Mouse (Mus musculus) limb, embryonic 15.5 days (tissue): ENCODE measurements at regions not wholly inside any gene's neighbourhood (a gene's known extent, or its start where the extent isn't known, plus 50 kb on each side); places are given as distances from the start of the nearest gene placed in this dataset.

Source experiments
- ATAC-seq: fragments of 200-750 bp; cut with Nextera tagmentation; 2 replicates; pipeline ENCODE4 v1.8.0; 2017; ENCODE audit warnings: low read depth, moderate TSS enrichment; ENCODE audit not compliant: insufficient number of reproducible peaks, low FRiP score, low TSS enrichment
- H3K27ac ChIP-seq: fragments of 300-500 bp; sonication (generic); 2 replicates; pipeline ENCODE4 v1.5.1; 2015; ENCODE audit warnings: moderate library complexity, mild to moderate bottlenecking, inconsistent platforms
- H3K27me3 ChIP-seq: fragments of 300-500 bp; sonication (generic); 2 replicates; pipeline ENCODE4 v1.6.1; 2015; ENCODE audit warnings: inconsistent platforms
- H3K36me3 ChIP-seq: fragments of 300-500 bp; sonication (generic); 2 replicates; pipeline ENCODE4 v1.6.1; 2015; ENCODE audit warnings: inconsistent platforms
- H3K4me1 ChIP-seq: fragments of 300-500 bp; sonication (generic); 2 replicates; pipeline ENCODE4 v1.6.1; 2015; ENCODE audit warnings: inconsistent platforms
- H3K4me2 ChIP-seq: fragments of 300-500 bp; sonication (generic); 2 replicates; pipeline ENCODE4 v1.6.1; 2015; ENCODE audit warnings: mild to moderate bottlenecking, inconsistent platforms
- H3K4me3 ChIP-seq: fragments of 300-500 bp; sonication (generic); 2 replicates; pipeline ENCODE4 v1.5.1; 2015; ENCODE audit warnings: mild to moderate bottlenecking, inconsistent platforms
- H3K9ac ChIP-seq: fragments of 300-500 bp; sonication (generic); 2 replicates; pipeline ENCODE4 v1.6.1; 2015; ENCODE audit warnings: inconsistent platforms
- H3K9me3 ChIP-seq: fragments of 300-500 bp; sonication (generic); 2 replicates; pipeline ENCODE4 v1.6.1; 2016; ENCODE audit warnings: inconsistent platforms
- WGBS: fragments of 180-500 bp; shearing (Covaris S2); methylation state at CpG from one replicate; pipeline ENCODE4 v1.1.7; 2015; 5-methylcytosine and 5-hydroxymethylcytosine counted together

DNA sequence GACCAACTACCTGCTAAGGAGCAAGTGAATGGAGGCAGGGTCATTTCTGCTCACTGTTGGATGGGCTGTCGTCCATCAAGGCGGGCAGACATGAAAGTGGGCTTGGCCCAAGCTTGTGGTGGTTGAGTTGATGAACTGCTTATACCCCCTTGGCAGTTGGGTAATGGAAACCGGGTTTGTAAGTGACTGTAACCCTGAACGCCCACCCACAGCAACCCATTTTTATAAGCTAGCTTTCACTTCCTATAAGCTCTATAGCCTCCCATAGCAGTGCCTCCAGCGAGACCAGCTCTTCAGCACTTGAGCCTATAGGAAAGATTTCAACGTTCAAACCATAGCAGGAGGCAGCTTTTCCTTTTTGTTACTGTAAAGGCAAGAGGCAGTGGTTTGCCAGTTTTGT lies 116.2 kb downstream of the Mbl2 start:
- Histone ChIP-seq H3K4me2 (no peak overlapping the region), H3K27me3 (no peaks in the 10 kb centered on the region), H3K4me3 (no peak overlapping the region), H3K9ac (no peak overlapping the region), H3K27ac (no peak overlapping the region), H3K36me3 (no peaks in the 10 kb centered on the region), H3K4me1 (no peaks in the 10 kb centered on the region), H3K9me3 (no peaks in the 10 kb centered on the region)
- no peak for ATAC-seq
- 65% methylated on average over 6 of the region's 6 CpGs for WGBS

DNA sequence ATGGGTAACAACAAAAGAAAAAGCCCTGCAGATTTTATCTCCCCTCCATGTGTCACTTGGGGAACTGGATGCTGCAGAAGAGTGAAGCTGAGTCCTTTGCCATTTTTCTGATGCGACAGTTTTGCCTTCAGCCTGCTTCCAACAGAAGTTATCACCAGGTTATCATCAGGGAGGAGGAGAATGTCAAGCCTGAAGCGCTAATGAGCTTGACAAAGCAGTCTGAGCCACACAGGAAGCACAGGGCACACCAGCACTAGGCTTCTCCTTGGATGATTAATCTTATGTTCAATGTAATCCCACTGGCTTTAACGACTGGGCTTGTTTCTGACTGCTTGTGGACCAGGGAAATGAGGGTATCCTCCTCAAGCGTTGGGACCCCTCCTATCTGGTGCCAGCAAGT lies 122.2 kb downstream of the Mbl2 start:
- ATAC-seq, result no peak

DNA sequence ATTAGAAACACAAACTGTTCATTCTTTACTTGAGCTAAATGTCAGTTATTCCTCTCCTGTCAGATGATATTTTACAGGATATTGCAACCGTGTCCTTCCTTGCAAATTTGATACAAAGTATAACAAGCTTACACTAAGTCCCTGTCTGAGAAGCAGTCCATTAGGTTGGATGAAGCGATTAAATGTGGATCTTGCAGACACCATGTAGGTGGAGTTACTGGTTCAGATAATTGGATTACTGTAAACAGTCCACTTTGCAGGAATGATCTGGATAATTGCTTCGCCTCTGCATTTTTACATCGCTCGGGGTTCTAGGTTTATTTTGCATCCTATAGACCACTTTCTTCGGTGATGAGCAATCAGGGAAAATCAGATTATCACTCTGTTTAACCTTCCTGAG lies 126.2 kb downstream of the Mbl2 start:
- WGBS, result 58% methylated on average over 6 of the region's 6 CpGs
- no peaks in the 10 kb centered on the region for H3K9me3 ChIP-seq
- no peak overlapping the region for H3K27ac ChIP-seq
- H3K9ac ChIP-seq, result no peak overlapping the region
- no peaks in the 10 kb centered on the region for H3K4me1 ChIP-seq
- H3K4me3 ChIP-seq, result no peak overlapping the region
- no peak for ATAC-seq
- no peaks in the 10 kb centered on the region for H3K36me3 ChIP-seq
- no peak overlapping the region for H3K4me2 ChIP-seq
- no peaks in the 10 kb centered on the region for H3K27me3 ChIP-seq

More for the DNA sequence above, 122.2 kb downstream of the Mbl2 start:
- Histone ChIP-seq H3K4me3 (no peak overlapping the region), H3K9ac (no peak overlapping the region), H3K4me2 (no peak overlapping the region), H3K4me1 (no peaks in the 10 kb centered on the region), H3K27me3 (no peaks in the 10 kb centered on the region), H3K9me3 (no peaks in the 10 kb centered on the region), H3K36me3 (no peaks in the 10 kb centered on the region), H3K27ac (no peak overlapping the region)
- 11% methylated on average over 4 of the region's 4 CpGs for WGBS

DNA sequence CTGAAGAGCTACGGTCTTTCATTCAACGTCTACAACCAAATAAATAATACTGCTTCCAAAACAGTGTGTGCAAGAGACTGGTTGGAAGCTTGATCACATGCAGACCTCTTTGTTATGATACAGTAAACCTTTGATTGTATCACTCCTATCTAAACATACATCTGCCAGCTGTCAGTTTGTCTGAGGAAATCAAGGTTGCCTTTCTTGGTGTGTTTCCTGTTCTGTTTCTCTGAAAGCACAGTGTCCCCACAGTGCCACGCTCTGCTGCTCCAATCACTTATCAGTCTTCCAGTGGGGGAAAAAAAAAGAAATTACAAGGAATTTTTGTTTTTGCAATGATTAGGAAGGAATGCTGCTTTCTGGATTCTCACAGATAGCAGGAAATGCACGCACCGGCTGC lies 139.2 kb downstream of the Mbl2 start:
- no peaks in the 10 kb centered on the region for H3K36me3 ChIP-seq
- no peak overlapping the region for H3K27ac ChIP-seq
- no peaks in the 10 kb centered on the region for H3K9me3 ChIP-seq
- no peak overlapping the region for H3K4me2 ChIP-seq
- no peak overlapping the region for H3K9ac ChIP-seq
- WGBS, result 38% methylated on average over 5 of the region's 5 CpGs
- no peaks in the 10 kb centered on the region for H3K27me3 ChIP-seq
- no peak for ATAC-seq
- no peak overlapping the region for H3K4me3 ChIP-seq
- no peaks in the 10 kb centered on the region for H3K4me1 ChIP-seq

DNA sequence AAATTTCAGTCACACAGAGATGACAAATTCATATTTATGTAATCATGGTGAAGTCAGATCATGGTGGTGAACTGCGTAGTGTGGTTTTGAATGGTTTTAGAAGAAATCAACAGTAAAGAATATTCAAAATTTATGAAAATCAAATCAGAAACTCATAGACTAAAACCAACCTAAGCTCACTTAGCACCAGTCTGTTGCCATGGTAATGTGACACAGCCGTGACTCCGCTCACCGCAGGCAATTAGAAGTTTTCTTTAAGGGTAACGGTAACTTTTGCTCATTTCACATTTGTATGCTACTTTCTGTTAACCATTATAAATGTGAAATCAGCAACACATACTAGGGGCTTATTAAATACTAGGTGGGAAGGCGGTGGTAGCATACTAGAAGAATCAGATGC lies 147.0 kb downstream of the Mbl2 start:
- no peak overlapping the region for H3K4me3 ChIP-seq
- H3K27ac ChIP-seq, result no peak overlapping the region
- 41% methylated on average over 6 of the region's 6 CpGs for WGBS
- no peak overlapping the region for H3K4me2 ChIP-seq
- no peaks in the 10 kb centered on the region for H3K4me1 ChIP-seq
- no peak overlapping the region for H3K9ac ChIP-seq
- H3K9me3 ChIP-seq, result no peaks in the 10 kb centered on the region
- no peaks in the 10 kb centered on the region for H3K36me3 ChIP-seq
- H3K27me3 ChIP-seq, result no peaks in the 10 kb centered on the region
- no peak for ATAC-seq

DNA sequence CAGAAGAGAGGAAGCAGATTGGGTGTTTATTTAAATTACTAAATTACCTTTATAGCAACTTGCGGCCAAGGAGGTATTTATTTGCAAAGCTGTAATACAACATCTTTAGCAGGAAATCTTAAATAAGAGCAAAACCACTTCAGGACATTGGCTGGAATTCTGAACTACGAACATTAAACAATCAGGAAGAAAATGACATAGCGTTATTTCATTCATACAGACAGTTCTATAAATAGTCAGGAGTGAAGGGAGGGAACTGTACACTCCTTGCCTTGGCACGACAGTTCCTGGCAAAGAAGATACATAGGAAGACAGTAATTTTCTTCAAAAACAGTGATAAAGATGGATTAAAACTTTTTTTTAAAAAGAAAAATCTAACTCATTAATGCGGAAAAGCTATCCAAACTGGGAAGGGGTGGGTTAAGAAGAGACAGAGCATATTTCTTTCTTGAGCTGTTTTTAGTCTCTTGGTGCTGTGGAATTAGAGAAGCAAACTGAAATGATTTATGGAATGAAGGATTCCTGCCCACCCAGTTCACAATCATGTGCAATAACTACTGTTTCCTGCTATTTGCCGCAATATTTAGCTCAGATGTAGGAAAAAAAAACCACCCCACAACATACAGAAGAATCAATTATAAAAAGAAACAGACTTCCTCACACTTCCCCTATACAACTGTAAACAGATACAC lies 147.9 kb downstream of the Mbl2 start:
- H3K4me3 ChIP-seq, result no peak overlapping the region
- H3K9ac ChIP-seq, result no peak overlapping the region
- H3K4me2 ChIP-seq, result no peak overlapping the region
- H3K36me3 ChIP-seq, result no peaks in the 10 kb centered on the region
- H3K27me3 ChIP-seq, result no peaks in the 10 kb centered on the region
- no peaks in the 10 kb centered on the region for H3K9me3 ChIP-seq
- no peak overlapping the region for H3K27ac ChIP-seq
- WGBS, result 39% methylated on average over 6 of the region's 6 CpGs
- ATAC-seq, result no peak
- no peaks in the 10 kb centered on the region for H3K4me1 ChIP-seq

DNA sequence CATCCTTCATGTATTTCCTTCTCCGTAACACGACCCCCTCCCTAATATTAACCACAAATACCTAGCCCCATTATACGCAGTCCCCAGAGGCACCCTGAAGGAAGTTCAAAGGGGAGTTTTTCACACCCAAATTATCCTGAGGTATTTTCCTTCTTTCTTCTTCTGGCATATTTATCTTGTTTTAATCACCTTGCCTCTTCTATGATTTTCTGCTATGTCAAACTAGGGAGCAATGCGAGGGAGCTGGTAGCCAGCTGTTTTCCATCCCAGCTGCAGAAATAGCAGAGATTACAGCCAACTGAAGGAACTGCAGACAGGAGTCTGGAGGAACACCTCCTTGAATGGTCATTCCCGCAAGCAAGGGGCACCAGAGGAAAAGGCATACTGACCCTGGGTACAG lies 155.7 kb downstream of the Dkk1 start:
- H3K4me3 ChIP-seq, result no peak overlapping the region
- ATAC-seq, result no peak
- H3K9me3 ChIP-seq, result no peaks in the 10 kb centered on the region
- 20% methylated on average over 5 of the region's 5 CpGs for WGBS
- H3K9ac ChIP-seq, result no peak overlapping the region
- no peaks in the 10 kb centered on the region for H3K4me1 ChIP-seq
- no peak overlapping the region for H3K27ac ChIP-seq
- H3K36me3 ChIP-seq, result no peaks in the 10 kb centered on the region
- no peak overlapping the region for H3K4me2 ChIP-seq
- no peaks in the 10 kb centered on the region for H3K27me3 ChIP-seq

DNA sequence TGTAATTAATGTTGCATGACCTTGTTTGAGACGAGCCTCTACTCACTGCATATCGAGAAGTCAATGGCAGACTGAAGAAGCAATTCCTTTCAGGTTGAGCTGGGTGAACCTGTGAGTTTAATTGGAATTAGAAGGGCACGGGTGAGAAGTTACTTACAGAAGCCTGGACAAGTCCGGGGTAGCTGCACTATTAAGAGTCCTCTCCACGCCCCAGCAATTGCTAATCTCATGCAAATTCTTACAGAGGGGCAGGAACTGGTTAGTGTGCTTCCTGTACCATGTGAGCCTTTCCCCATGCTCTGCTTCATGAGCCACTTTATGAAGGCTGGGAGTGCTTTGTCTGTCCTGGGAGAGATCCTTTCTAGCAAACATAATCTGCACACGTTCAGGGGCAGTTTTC lies 142.5 kb downstream of the Dkk1 start:
- H3K4me3 ChIP-seq, result no peak overlapping the region
- no peaks in the 10 kb centered on the region for H3K9me3 ChIP-seq
- H3K36me3 ChIP-seq, result no peaks in the 10 kb centered on the region
- no peaks in the 10 kb centered on the region for H3K4me1 ChIP-seq
- H3K27ac ChIP-seq, result no peak overlapping the region
- H3K27me3 ChIP-seq, result no peaks in the 10 kb centered on the region
- H3K9ac ChIP-seq, result no peak overlapping the region
- H3K4me2 ChIP-seq, result no peak overlapping the region
- 84% methylated on average over 6 of the region's 6 CpGs for WGBS
- no peak for ATAC-seq

DNA sequence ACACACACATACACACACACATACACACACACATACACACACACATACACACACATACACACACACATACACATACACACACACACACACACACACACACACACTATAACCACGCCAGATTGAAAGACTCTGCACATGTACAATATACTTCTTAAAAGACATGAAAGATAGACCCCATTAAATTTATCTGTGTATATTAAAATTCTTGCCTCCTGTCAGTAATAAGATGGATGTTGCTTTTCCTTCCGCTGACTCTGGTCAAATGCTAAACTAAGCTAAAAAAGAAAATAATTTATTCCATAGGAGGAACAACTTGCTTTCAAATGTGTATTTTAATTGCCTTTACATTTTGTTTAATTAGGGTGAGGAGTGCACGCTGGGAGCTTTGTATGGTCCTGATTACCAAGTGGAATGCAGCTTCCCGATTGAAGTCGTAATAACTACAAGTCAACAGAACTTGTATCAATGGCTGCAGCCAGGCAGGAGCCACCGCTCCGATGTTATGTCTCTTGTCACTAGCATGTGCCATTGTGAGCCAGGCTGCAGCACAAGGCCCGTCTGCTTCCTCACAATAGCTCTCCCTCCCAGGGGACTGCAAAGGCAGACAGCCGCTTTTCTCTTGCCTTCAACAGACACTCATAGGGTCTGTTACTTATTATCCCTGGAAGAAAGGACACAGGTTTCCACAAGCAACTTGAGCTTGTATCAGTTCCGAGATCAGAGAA lies 129.7 kb downstream of the Dkk1 start:
- Histone ChIP-seq H3K27ac (no peak overlapping the region), H3K4me1 (peaks cover 8% of the 10 kb centered on the region), H3K36me3 (no peaks in the 10 kb centered on the region), H3K9me3 (no peaks in the 10 kb centered on the region), H3K4me2 (no peak overlapping the region), H3K9ac (no peak overlapping the region), H3K27me3 (no peaks in the 10 kb centered on the region), H3K4me3 (no peak overlapping the region)
- no peak for ATAC-seq
- WGBS, result 22% methylated on average over 10 of the region's 10 CpGs

DNA sequence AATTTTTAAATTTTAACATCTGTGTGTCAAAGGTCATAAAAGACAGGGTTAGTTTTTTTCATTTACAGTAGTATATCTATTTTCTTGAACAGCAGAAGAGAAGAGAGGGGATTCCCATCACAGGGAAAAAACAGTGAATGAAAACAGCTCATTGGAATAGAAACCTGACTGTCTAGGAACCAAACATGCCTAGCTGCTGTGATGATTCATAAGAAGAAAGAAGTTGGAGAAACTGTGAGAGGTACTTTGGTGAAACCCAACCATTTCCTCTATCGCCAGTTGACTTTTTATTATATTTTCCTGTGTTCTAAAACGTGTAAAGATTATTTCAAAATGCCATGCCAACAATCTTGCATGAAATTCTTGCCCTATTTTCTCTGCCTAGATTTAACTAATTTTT lies 123.8 kb downstream of the Dkk1 start:
- no peak overlapping the region for H3K4me2 ChIP-seq
- no peak overlapping the region for H3K4me3 ChIP-seq
- H3K27ac ChIP-seq, result no peak overlapping the region
- no peaks in the 10 kb centered on the region for H3K4me1 ChIP-seq
- no peaks in the 10 kb centered on the region for H3K36me3 ChIP-seq
- 76% methylated on average over 2 of the region's 2 CpGs for WGBS
- no peak overlapping the region for H3K9ac ChIP-seq
- no peak for ATAC-seq
- no peaks in the 10 kb centered on the region for H3K9me3 ChIP-seq
- H3K27me3 ChIP-seq, result no peaks in the 10 kb centered on the region

DNA sequence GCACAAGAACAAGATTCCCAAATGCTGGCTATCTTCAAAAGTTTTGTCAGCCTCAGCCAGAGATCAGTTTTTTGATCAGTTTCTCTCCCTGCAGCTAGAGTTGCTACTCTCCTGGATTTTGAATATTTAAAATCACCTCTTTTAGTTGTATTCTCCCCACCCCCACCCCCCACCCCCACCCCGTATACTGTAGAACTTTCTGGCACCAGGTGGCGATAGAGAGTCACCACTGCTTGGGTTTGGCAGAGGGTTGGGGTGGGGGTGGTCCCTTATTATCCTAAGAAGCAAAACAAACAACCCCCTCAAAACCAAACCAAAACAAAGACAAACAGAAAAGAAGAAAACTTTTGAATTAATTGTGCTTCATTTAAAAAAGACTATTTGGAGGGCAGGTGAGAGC lies 122.0 kb downstream of the Dkk1 start:
- WGBS, result 7% methylated on average over 2 of the region's 2 CpGs

DNA sequence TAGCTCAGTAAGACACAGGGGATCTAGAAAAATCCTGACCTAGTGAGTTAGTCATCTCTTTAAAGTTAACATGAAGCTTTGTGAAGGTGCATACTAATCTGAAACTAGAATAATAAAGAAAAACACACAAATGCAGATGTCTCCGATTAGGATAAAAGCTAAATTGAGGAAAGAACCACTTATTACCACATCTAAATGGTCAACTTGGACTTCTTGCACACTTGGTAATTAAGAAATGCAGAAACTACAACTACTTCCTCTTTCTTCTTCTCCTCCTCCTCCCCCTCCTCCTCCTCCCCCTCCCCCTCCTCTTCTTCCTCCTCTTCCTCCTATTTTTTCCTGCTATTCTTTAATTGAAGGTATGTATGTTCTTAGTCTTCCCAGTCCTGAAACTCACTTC lies 116.3 kb downstream of the Dkk1 start:
- H3K4me2 ChIP-seq, result no peak overlapping the region
- ATAC-seq, result no peak
- H3K4me1 ChIP-seq, result no peaks in the 10 kb centered on the region
- no peaks in the 10 kb centered on the region for H3K36me3 ChIP-seq
- H3K9me3 ChIP-seq, result no peaks in the 10 kb centered on the region
- no peak overlapping the region for H3K27ac ChIP-seq
- H3K9ac ChIP-seq, result no peak overlapping the region
- no peaks in the 10 kb centered on the region for H3K27me3 ChIP-seq
- 88% methylated on average over 1 of the region's 1 CpGs for WGBS
- no peak overlapping the region for H3K4me3 ChIP-seq

More for the DNA sequence above, 122.0 kb downstream of the Dkk1 start:
- Histone ChIP-seq H3K4me3 (no peak overlapping the region), H3K27me3 (no peaks in the 10 kb centered on the region), H3K27ac (no peak overlapping the region), H3K9me3 (no peaks in the 10 kb centered on the region), H3K36me3 (no peaks in the 10 kb centered on the region), H3K4me2 (no peak overlapping the region), H3K4me1 (no peaks in the 10 kb centered on the region), H3K9ac (no peak overlapping the region)
- no peak for ATAC-seq
